Comparison of ENCODE assay signal across 14 mouse cellular contexts in genomic region chr2:27198551-27199246, GRCm38 (mm10). TPM values are rescaled to one million over a fixed set of nuclear protein-coding genes. Genes with fewer than 3 reads are reported as not detected.
DNase-seq lines count a peak whose midpoint lies in the region; ATAC-seq and TF ChIP-seq lines count a peak whose summit lies in the region.
"Had no signal": no experiment of that assay in that cellular context is flagged by ENCODE, and none has a peak within 500 bp of the region (broad histone marks: within the 10 kb centered on the region; RNA-seq: fewer than 3 reads in every experiment).

No protein-coding gene starts in this region.

- WGBS in hindbrain, postnatal 0 days = 58% methylated on average over 5 of the region's 5 CpGs

- H3K27me3 ChIP-seq in hindbrain, postnatal 0 days (ENCODE audit: insufficient read depth, low read length) = no peaks in the 10 kb centered on the region
- H3K27me3 ChIP-seq: hindbrain, embryonic 13.5 days had no signal

- H3K9ac ChIP-seq in hindbrain, postnatal 0 days (replicated peaks; ENCODE audit: low read length) = no peak overlapping the region
- H3K9ac ChIP-seq: hindbrain, embryonic 13.5 days had no signal

- H3K4me3 ChIP-seq in layer of hippocampus, adult 2 months = no peak overlapping the region
- no peak overlapping the region for H3K4me3 ChIP-seq in hindbrain, postnatal 0 days (ENCODE audit: low read length)
- H3K4me3 ChIP-seq: erythroblast, embryonic 14.5 days; hindbrain, embryonic 13.5 days had no signal

- H3K4me1 ChIP-seq in hindbrain, postnatal 0 days (ENCODE audit: insufficient read depth, low read length) = no peaks in the 10 kb centered on the region

- intact Hi-C loops in gastrocnemius, postnatal 14 days (cut with DNase I; ENCODE audit: low total_unique reads) = no loop called here

- TF ChIP-seq CTCF in layer of hippocampus, adult 2 months (conservative IDR thresholded peaks at IDR 0.05) = no peak
- no peak for TF ChIP-seq CTCF in hindbrain, postnatal 0 days (IDR thresholded peaks at IDR 0.05; ENCODE audit: low read depth)

- H3K9me3 ChIP-seq in hindbrain, postnatal 0 days (ENCODE audit: low read length) = no peaks in the 10 kb centered on the region
- H3K9me3 ChIP-seq: hindbrain, embryonic 13.5 days had no signal

- no peak for ATAC-seq in hindbrain, postnatal 0 days

- peak overlapping the region; percentile 24 for H3K27ac ChIP-seq in layer of hippocampus, adult 2 months
- no peak overlapping the region for H3K27ac ChIP-seq in hindbrain, postnatal 0 days
- H3K27ac ChIP-seq: hindbrain, embryonic 13.5 days; stomach, postnatal 0 days had no signal

- H3K4me2 ChIP-seq in hindbrain, postnatal 0 days (ENCODE audit: low read depth, low read length) = no peak overlapping the region
- H3K4me2 ChIP-seq: hindbrain, embryonic 13.5 days had no signal

- H3K36me3 ChIP-seq in hindbrain, postnatal 0 days (ENCODE audit: insufficient read depth, low read length) = no peaks in the 10 kb centered on the region
- H3K36me3 ChIP-seq: hindbrain, embryonic 13.5 days had no signal

- DNase-seq in layer of hippocampus, adult 2 months (ENCODE audit: low spot score in 2 of 2) = no peak
- DNase-seq in layer of hippocampus, adult 8-10 months (ENCODE audit: low spot score in 2 of 2) = no peak
- DNase-seq in brain, adult 2 months (ENCODE audit: low read depth, low spot score) = peak; percentile 25
- peak; percentile 37 for DNase-seq in induced T-regulatory cell, adult 2 months (ENCODE audit: low read depth)
- DNase-seq in thymus, postnatal 10 days (ENCODE audit: low spot score in 2 of 2) = peak; percentile 52 to 54
- no peak for DNase-seq in hindbrain, postnatal 0 days (ENCODE audit: low spot score)
- no peak for DNase-seq in frontal cortex, postnatal 14 days (ENCODE audit: low spot score in 2 of 2)
- no peak for DNase-seq in gastrocnemius, postnatal 14 days
- DNase-seq: kidney, postnatal 10 days; lung, adult 2 months had no signal

RNA-seq across cellular contexts. Expression of gene Dbh, which starts 33.7 kb away (rescaled TPM):
- 1 to 10 TPM in 1 of 2 experiments, under 1 TPM in 1; 0.46 to 1.4 TPM for total RNA-seq in layer of hippocampus, adult 2 months (2021)
- 1 to 10 TPM in 1 of 4 experiments, under 1 TPM in 3; 0.25 to 1.5 (median 0.74) TPM for total RNA-seq in layer of hippocampus, adult 8-10 months (2022)
- total RNA-seq in hindbrain, postnatal 0 days (2014; rRNA removed) = 14.0 and 16.5 TPM in 2 replicates
- polyA plus RNA-seq in hindbrain, postnatal 0 days (2015; fragmentation: Nextera tagmentation; extraction: Ambion mirVana) = 9.3 and 11.2 TPM in 2 replicates
- under 1 TPM in 1 of 2 experiments, not detected in 1; 0.12 TPM for total RNA-seq in gastrocnemius, postnatal 14 days (2021)
- total RNA-seq: gastrocnemius, adult 8-10 months had no signal
- polyA plus RNA-seq: erythroblast, embryonic 14.5 days had no signal

RNA-seq across cellular contexts. Expression of gene Sardh, which starts 49.4 kb away (rescaled TPM):
- total RNA-seq in layer of hippocampus, adult 2 months (2021) = 1 to 10 TPM; 5.3 to 6.3 TPM
- total RNA-seq in layer of hippocampus, adult 8-10 months (2022) = 10 to 100 TPM in 1 of 4 experiments, 1 to 10 TPM in 3; 6.1 to 11.5 (median 9.1) TPM
- 14.2 and 22.3 TPM in 2 replicates for total RNA-seq in hindbrain, postnatal 0 days (2014; rRNA removed)
- polyA plus RNA-seq in hindbrain, postnatal 0 days (2015; fragmentation: Nextera tagmentation; extraction: Ambion mirVana) = 10.4 and 10.8 TPM in 2 replicates
- 1 to 10 TPM; 4.2 to 6.0 TPM for total RNA-seq in gastrocnemius, postnatal 14 days (2021)

RNA-seq across cellular contexts. Expression of gene Fam163b, which starts 56.4 kb away (rescaled TPM):
- total RNA-seq in layer of hippocampus, adult 2 months (2021) = 100 to 1,000 TPM; 132 to 144 TPM
- 100 to 1,000 TPM in 2 of 4 experiments, 10 to 100 TPM in 2; 87.0 to 124 (median 100) TPM for total RNA-seq in layer of hippocampus, adult 8-10 months (2022)
- total RNA-seq in hindbrain, postnatal 0 days (2014; rRNA removed) = 7.1 and 8.5 TPM in 2 replicates
- polyA plus RNA-seq in hindbrain, postnatal 0 days (2015; fragmentation: Nextera tagmentation; extraction: Ambion mirVana) = 9.6 and 10.3 TPM in 2 replicates
- total RNA-seq in gastrocnemius, postnatal 14 days (2021) = under 1 TPM; 0.07 to 0.08 TPM
- polyA plus RNA-seq: erythroblast, embryonic 14.5 days had no signal

Comparison
In these comparisons a context has a peak if more than half of its experiments do, and no peak if none do; other contexts are left out.
1. DNase-seq: peak in brain, adult 2 months (single experiment), induced T-regulatory cell, adult 2 months (single experiment) and thymus, postnatal 10 days (2 of 2); none in layer of hippocampus, adult 2 months (0 of 2), layer of hippocampus, adult 8-10 months (0 of 2), hindbrain, postnatal 0 days (single experiment), frontal cortex, postnatal 14 days (0 of 2) and gastrocnemius, postnatal 14 days (single experiment).